Mouse (Mus musculus): ENCODE measurements at regions not wholly inside any gene's neighbourhood (a gene's known extent, or its start where the extent isn't known, plus 50 kb on each side); places are given as distances from the start of the nearest gene placed in this dataset.

- DNase-seq (ENCODE audit: low spot score) (peak; percentile 10), ATAC-seq (ENCODE audit: low FRiP score) (no peak)
- Histone ChIP-seq H3K27me3 (ENCODE audit: insufficient read depth, low read length) (no peaks in the 10 kb centered on the region), H3K4me1 (ENCODE audit: insufficient read depth, low read length) (no peaks in the 10 kb centered on the region), H3K9me3 (ENCODE audit: low read length) (no peaks in the 10 kb centered on the region), H3K4me3 (ENCODE audit: low read depth, low read length) (no peak overlapping the region), H3K36me3 (ENCODE audit: insufficient read depth, low read length) (no peaks in the 10 kb centered on the region), H3K9ac (replicated peaks; ENCODE audit: low read length, poor library complexity, severe bottlenecking) (no peak overlapping the region), H3K4me2 (ENCODE audit: low read depth, low read length, poor library complexity, severe bottlenecking) (no peak overlapping the region), H3K27ac (ENCODE audit: low read depth, low read length) (no peak overlapping the region)
- 36% methylated on average over 1 of the region's 1 CpGs for WGBS
- TF ChIP-seq CTCF (IDR thresholded peaks at IDR 0.05), result no peak; the same call in 1 of the 2 replicates
Measured at GRCm38 (mm10) chr14:29837063-29837462, 115.4 kb upstream of the Cacna2d3 start.

- no peak for TF ChIP-seq CTCF (IDR thresholded peaks at IDR 0.05)
- no peaks in the 10 kb centered on the region for H3K36me3 ChIP-seq (ENCODE audit: insufficient read depth, low read length)
- H3K4me3 ChIP-seq (ENCODE audit: low read depth, low read length), result no peak overlapping the region
- 88% methylated on average over 3 of the region's 3 CpGs for WGBS
- no peaks in the 10 kb centered on the region for H3K4me1 ChIP-seq (ENCODE audit: insufficient read depth, low read length)
- H3K27me3 ChIP-seq (ENCODE audit: insufficient read depth, low read length), result no peaks in the 10 kb centered on the region
- no peak for ATAC-seq (ENCODE audit: low FRiP score)
- no peak overlapping the region for H3K27ac ChIP-seq (ENCODE audit: low read depth, low read length)
- H3K9ac ChIP-seq (replicated peaks; ENCODE audit: low read length, poor library complexity, severe bottlenecking), result no peak overlapping the region
- no peaks in the 10 kb centered on the region for H3K9me3 ChIP-seq (ENCODE audit: low read length)
- no peak overlapping the region for H3K4me2 ChIP-seq (ENCODE audit: low read depth, low read length, poor library complexity, severe bottlenecking)
- DNase-seq (ENCODE audit: low spot score), result no peak
Measured at GRCm38 (mm10) chr14:29839576-29839975, 117.9 kb upstream of the Cacna2d3 start.

- H3K27me3 ChIP-seq (ENCODE audit: insufficient read depth, low read length), result no peaks in the 10 kb centered on the region
- no peak overlapping the region for H3K27ac ChIP-seq (ENCODE audit: low read depth, low read length)
- no peaks in the 10 kb centered on the region for H3K36me3 ChIP-seq (ENCODE audit: insufficient read depth, low read length)
- H3K9me3 ChIP-seq (ENCODE audit: low read length), result no peaks in the 10 kb centered on the region
- no peak for TF ChIP-seq CTCF (IDR thresholded peaks at IDR 0.05)
- DNase-seq (ENCODE audit: low spot score) (peak; percentile 53), ATAC-seq (ENCODE audit: low FRiP score) (no peak)
- no peaks in the 10 kb centered on the region for H3K4me1 ChIP-seq (ENCODE audit: insufficient read depth, low read length)
- H3K4me3 ChIP-seq (ENCODE audit: low read depth, low read length), result no peak overlapping the region
- WGBS, result 89% methylated on average over 7 of the region's 7 CpGs
- H3K4me2 ChIP-seq (ENCODE audit: low read depth, low read length, poor library complexity, severe bottlenecking), result no peak overlapping the region
- no peak overlapping the region for H3K9ac ChIP-seq (replicated peaks; ENCODE audit: low read length, poor library complexity, severe bottlenecking)
Measured at GRCm38 (mm10) chr14:29841361-29842117, 119.9 kb upstream of the Cacna2d3 start.

DNA sequence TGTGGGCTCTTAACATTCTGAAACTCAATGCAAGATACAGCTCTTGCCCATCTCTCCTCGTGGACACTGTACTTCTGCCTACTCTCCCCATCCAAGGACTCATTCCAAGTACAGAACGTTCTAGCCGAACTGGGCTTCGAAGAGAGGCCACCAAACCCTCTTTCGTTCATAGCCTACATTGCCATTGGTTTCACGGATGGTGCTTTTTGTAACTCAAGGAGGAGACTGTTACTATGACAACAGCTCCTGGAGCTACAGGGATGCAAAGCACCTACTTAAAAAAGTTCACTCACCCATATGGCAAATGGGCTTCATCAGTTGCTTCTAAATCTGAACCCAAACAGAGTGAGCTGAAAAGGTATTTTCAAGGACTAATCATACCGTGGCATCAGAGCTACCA lies 120.4 kb upstream of the Selenok start:
- no peaks in the 10 kb centered on the region for H3K4me1 ChIP-seq (ENCODE audit: insufficient read depth, low read length)
- no peaks in the 10 kb centered on the region for H3K9me3 ChIP-seq (ENCODE audit: low read length)
- peak; percentile 29 for DNase-seq (ENCODE audit: low spot score)
- H3K36me3 ChIP-seq (ENCODE audit: insufficient read depth, low read length), result no peaks in the 10 kb centered on the region
- ATAC-seq (ENCODE audit: low FRiP score), result no peak
- no peak overlapping the region for H3K4me2 ChIP-seq (ENCODE audit: low read depth, low read length, poor library complexity, severe bottlenecking)
- H3K27ac ChIP-seq (ENCODE audit: low read depth, low read length), result no peak overlapping the region
- WGBS, result 73% methylated on average over 7 of the region's 7 CpGs
- TF ChIP-seq CTCF (IDR thresholded peaks at IDR 0.05), result no peak
- no peak overlapping the region for H3K4me3 ChIP-seq (ENCODE audit: low read depth, low read length)
- no peak overlapping the region for H3K9ac ChIP-seq (replicated peaks; ENCODE audit: low read length, poor library complexity, severe bottlenecking)
- no peaks in the 10 kb centered on the region for H3K27me3 ChIP-seq (ENCODE audit: insufficient read depth, low read length)

DNA sequence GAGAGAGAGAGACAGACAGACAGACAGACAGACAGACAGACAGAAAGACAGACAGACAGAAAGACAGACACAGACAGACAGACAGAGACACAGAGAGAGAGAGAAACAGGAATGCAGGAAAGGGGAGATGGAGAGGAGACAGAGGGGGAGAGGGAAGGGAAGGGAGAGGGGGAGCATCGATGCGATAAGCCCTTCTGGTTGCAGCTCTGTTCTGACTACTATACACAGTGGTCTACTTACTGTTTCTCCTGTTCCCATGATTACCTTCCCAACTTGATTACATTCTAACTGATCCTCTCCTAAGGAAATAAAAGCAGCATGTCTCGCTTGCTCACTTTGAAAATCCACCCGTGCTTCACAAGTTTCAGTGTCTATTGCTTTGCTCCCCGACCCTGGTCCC lies 116.8 kb upstream of the Selenok start:
- Histone ChIP-seq H3K27ac (ENCODE audit: low read depth, low read length) (no peak overlapping the region), H3K4me1 (ENCODE audit: insufficient read depth, low read length) (no peaks in the 10 kb centered on the region), H3K4me2 (ENCODE audit: low read depth, low read length, poor library complexity, severe bottlenecking) (no peak overlapping the region), H3K9me3 (ENCODE audit: low read length) (no peaks in the 10 kb centered on the region), H3K9ac (replicated peaks; ENCODE audit: low read length, poor library complexity, severe bottlenecking) (no peak overlapping the region), H3K4me3 (ENCODE audit: low read depth, low read length) (no peak overlapping the region), H3K36me3 (ENCODE audit: insufficient read depth, low read length) (no peaks in the 10 kb centered on the region), H3K27me3 (ENCODE audit: insufficient read depth, low read length) (no peaks in the 10 kb centered on the region)
- no peak for DNase-seq (ENCODE audit: low spot score)
- 77% methylated on average over 5 of the region's 5 CpGs for WGBS
- no peak for ATAC-seq (ENCODE audit: low FRiP score)
- no peak for TF ChIP-seq CTCF (IDR thresholded peaks at IDR 0.05)

- Histone ChIP-seq H3K4me3 (ENCODE audit: low read depth, low read length) (no peak overlapping the region), H3K36me3 (ENCODE audit: insufficient read depth, low read length) (no peaks in the 10 kb centered on the region), H3K4me1 (ENCODE audit: insufficient read depth, low read length) (no peaks in the 10 kb centered on the region), H3K9me3 (ENCODE audit: low read length) (no peaks in the 10 kb centered on the region), H3K27ac (ENCODE audit: low read depth, low read length) (no peak overlapping the region), H3K27me3 (ENCODE audit: insufficient read depth, low read length) (no peaks in the 10 kb centered on the region), H3K9ac (replicated peaks; ENCODE audit: low read length, poor library complexity, severe bottlenecking) (no peak overlapping the region), H3K4me2 (ENCODE audit: low read depth, low read length, poor library complexity, severe bottlenecking) (no peak overlapping the region)
- WGBS, result 78% methylated on average over 11 of the region's 11 CpGs
- DNase-seq (ENCODE audit: low spot score) (peak; percentile 32), ATAC-seq (ENCODE audit: low FRiP score) (no peak)
- no peak for TF ChIP-seq CTCF (IDR thresholded peaks at IDR 0.05)
Measured at GRCm38 (mm10) chr14:29851956-29852725, 116.0 kb upstream of the Selenok start.
